Comparison of ENCODE assay signal across 14 mouse cellular contexts in the genomic region with DNA sequence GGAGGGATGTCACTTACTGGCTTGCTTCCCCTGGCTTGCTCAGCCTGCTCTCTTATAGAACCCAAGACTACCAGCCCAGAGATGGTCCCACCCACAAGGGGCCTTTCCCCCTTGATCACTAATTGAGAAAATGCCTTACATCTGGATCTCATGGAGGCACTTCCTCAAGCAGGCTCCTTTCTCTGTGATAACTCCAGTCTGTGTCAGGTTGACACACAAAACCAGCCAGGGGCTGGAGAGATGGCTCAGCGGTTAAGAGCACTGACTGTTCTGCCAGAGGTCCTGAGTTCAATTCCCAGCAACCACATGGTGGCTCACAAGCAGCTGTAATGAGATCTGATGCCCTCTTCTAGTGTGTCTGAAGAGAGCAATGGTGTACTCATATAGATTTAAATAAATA. TPM values are rescaled to one million over a fixed set of nuclear protein-coding genes. Genes with fewer than 3 reads are reported as not detected.
DNase-seq lines count a peak whose midpoint lies in the region; ATAC-seq and TF ChIP-seq lines count a peak whose summit lies in the region.
"Not testable (repeated sequence)": the region's sequence is repeated elsewhere in the genome, so short reads cannot be mapped to it uniquely, and the experiment has no call there.
"Had no signal": no experiment of that assay in that cellular context is flagged by ENCODE, and none has a peak within 500 bp of the region (broad histone marks: within the 10 kb centered on the region; RNA-seq: fewer than 3 reads in every experiment).

No protein-coding gene starts in this region.

- H3K27me3 ChIP-seq in MEL (ENCODE audit: control insufficient read depth in 1 of 2, insufficient read depth in 2 of 2, low read length in 2 of 2); embryonic facial prominence, embryonic 10.5 days (replicated peaks; ENCODE audit: low read depth, poor library complexity, severe bottlenecking); embryonic facial prominence, embryonic 11.5 days (ENCODE audit: control insufficient read depth, insufficient read depth, low read length): not testable (repeated sequence)

- DNase-seq in MEL (ENCODE audit: low read depth, low spot score) = not testable (repeated sequence)
- DNase-seq in embryonic facial prominence, embryonic 10.5 days (ENCODE audit: low spot score) = peak; percentile 56
- peak; percentile 57 for DNase-seq in embryonic facial prominence, embryonic 11.5 days (ENCODE audit: low spot score)
- DNase-seq in forelimb bud, embryonic 11.5 days (ENCODE audit: low read depth, low spot score) = peak; percentile 13

- WGBS in embryonic facial prominence, embryonic 10.5 days = 47% methylated on average over 1 of the region's 1 CpGs
- WGBS in embryonic facial prominence, embryonic 11.5 days = 44% methylated on average over 1 of the region's 1 CpGs

- not testable (repeated sequence) for TF ChIP-seq CTCF in MEL (IDR thresholded peaks at IDR 0.05 in 2 of 3, conservative IDR thresholded peaks at IDR 0.05 in 1 of 3; ENCODE audit: control insufficient read depth in 1 of 3, insufficient read depth in 1 of 3, low read depth in 2 of 3, low read length in 3 of 3, poor library complexity in 1 of 3, severe bottlenecking in 1 of 3)

- H3K27ac ChIP-seq in MEL (ENCODE audit: control insufficient read depth, low read depth, low read length); embryonic facial prominence, embryonic 10.5 days (replicated peaks); embryonic facial prominence, embryonic 11.5 days (replicated peaks; ENCODE audit: low read depth, low read length): not testable (repeated sequence)

- H3K36me3 ChIP-seq in MEL (ENCODE audit: control insufficient read depth in 1 of 2, insufficient read depth in 2 of 2, low read length in 2 of 2); embryonic facial prominence, embryonic 10.5 days (replicated peaks); embryonic facial prominence, embryonic 11.5 days (replicated peaks; ENCODE audit: control insufficient read depth, insufficient read depth, low read depth, low read length): not testable (repeated sequence)

- not testable (repeated sequence) for ATAC-seq in embryonic facial prominence, embryonic 11.5 days (replicated peaks; ENCODE audit: insufficient number of reproducible peaks, low FRiP score, low TSS enrichment, low read depth)

- H3K9me3 ChIP-seq in MEL (replicated peaks; ENCODE audit: insufficient read depth, low read length); embryonic facial prominence, embryonic 10.5 days; embryonic facial prominence, embryonic 11.5 days (replicated peaks; ENCODE audit: control insufficient read depth, low read length): not testable (repeated sequence)

- not testable (repeated sequence) for H3K4me3 ChIP-seq in MEL (ENCODE audit: control insufficient read depth in 1 of 2, insufficient read depth in 1 of 2, low read depth in 2 of 2, low read length in 2 of 2); embryonic facial prominence, embryonic 10.5 days; embryonic facial prominence, embryonic 11.5 days (ENCODE audit: low read depth, low read length)

- not testable (repeated sequence) for H3K4me2 ChIP-seq in embryonic facial prominence, embryonic 11.5 days (ENCODE audit: low read depth, low read length)

- not testable (repeated sequence) for H3K79me2 ChIP-seq in MEL (ENCODE audit: control insufficient read depth, insufficient read depth, low read length, poor library complexity)

- TF ChIP-seq POLR2A in MEL (IDR thresholded peaks at IDR 0.05; ENCODE audit: control insufficient read depth in 1 of 2, insufficient read depth in 1 of 2, low read depth in 1 of 2, low read length in 2 of 2, poor library complexity in 1 of 2) = not testable (repeated sequence)

- not testable (repeated sequence) for TF ChIP-seq RAD21 in MEL (IDR thresholded peaks at IDR 0.05; ENCODE audit: low read depth, low read length)

- not testable (repeated sequence) for TF ChIP-seq EP300 in MEL (IDR thresholded peaks at IDR 0.05; ENCODE audit: low read depth in 1 of 2, low read length in 2 of 2)

- H3K9ac ChIP-seq in MEL (ENCODE audit: control insufficient read depth, low read depth, low read length, poor library complexity, severe bottlenecking); embryonic facial prominence, embryonic 11.5 days (replicated peaks; ENCODE audit: low read length): not testable (repeated sequence)

- not testable (repeated sequence) for H3K4me1 ChIP-seq in MEL (ENCODE audit: control insufficient read depth in 1 of 2, insufficient read depth in 2 of 2, low read length in 2 of 2); embryonic facial prominence, embryonic 11.5 days (ENCODE audit: control insufficient read depth, insufficient read depth, low read length)
- H3K4me1 ChIP-seq in embryonic facial prominence, embryonic 10.5 days = peaks cover 25% of the 10 kb centered on the region

TF ChIP-seq in MEL, 35 proteins besides CTCF, POLR2A, EP300 and RAD21:
- 0 out of 2 replicates have a peak, but pooled peaks have one; percentile 16 for TF ChIP-seq TBP (IDR thresholded peaks at IDR 0.05; ENCODE audit: low read depth, low read length)

RNA-seq across cellular contexts. Expression of gene Fam151a, which starts 3.2 kb away (rescaled TPM):
- 0.08 and 0.10 TPM in 2 replicates for total RNA-seq in MEL (2012; rRNA removed)
- polyA plus RNA-seq in MEL (2012; ENCODE audit: insufficient read depth in 1 of 2, insufficient read length in 2 of 2, low read depth in 1 of 2, low replicate concordance in 2 of 2, missing spikeins in 1 of 2) = not detected
- polyA plus RNA-seq in embryonic facial prominence, embryonic 10.5 days (2016; fragmentation: Nextera tagmentation; extraction: Ambion mirVana) = 0.11 and 0.40 TPM in 2 replicates
- 0.15 TPM in 2 replicates for polyA plus RNA-seq in embryonic facial prominence, embryonic 11.5 days (2014; fragmentation: Nextera tagmentation; extraction: Ambion mirVana)
- total RNA-seq: adrenal gland, postnatal 14 days; G1E had no signal
- polyA plus RNA-seq: activated CD4-positive, CD25-positive, alpha-beta regulatory T cell, adult 4 months; adrenal gland, adult 2 months; brain, embryonic 14.5 days; C2C12; CD4-positive, CD25-positive, alpha-beta regulatory T cell, adult 4 months; cerebellum, adult 2 months; G1E; Patski had no signal

RNA-seq across cellular contexts. Expression of gene Mroh7, which starts 6.2 kb away (rescaled TPM):
- not detected in 2 replicates for total RNA-seq in MEL (2012; rRNA removed)
- polyA plus RNA-seq in MEL (2012; ENCODE audit: insufficient read depth in 1 of 2, insufficient read length in 2 of 2, low read depth in 1 of 2, low replicate concordance in 2 of 2, missing spikeins in 1 of 2) = under 1 TPM in 1 of 2 experiments, not detected in 1; 0.03 TPM
- 0.05 and 0.08 TPM in 2 replicates for polyA plus RNA-seq in embryonic facial prominence, embryonic 10.5 days (2016; fragmentation: Nextera tagmentation; extraction: Ambion mirVana)
- 0.11 TPM in 1 of 2 replicates, not detected in the other for polyA plus RNA-seq in embryonic facial prominence, embryonic 11.5 days (2014; fragmentation: Nextera tagmentation; extraction: Ambion mirVana)
- total RNA-seq: CH12.LX had no signal
- polyA plus RNA-seq: activated CD4-positive, CD25-positive, alpha-beta regulatory T cell, adult 4 months; C2C12; CD4-positive, CD25-positive, alpha-beta regulatory T cell, adult 4 months; G1E had no signal

RNA-seq across cellular contexts. Expression of gene Ttc4, which starts 58.1 kb away (rescaled TPM):
- 49.4 and 54.8 TPM in 2 replicates for total RNA-seq in MEL (2012; rRNA removed)
- polyA plus RNA-seq in MEL (2012; ENCODE audit: insufficient read depth in 1 of 2, insufficient read length in 2 of 2, low read depth in 1 of 2, low replicate concordance in 2 of 2, missing spikeins in 1 of 2) = 10 to 100 TPM in 1 of 2 experiments, not detected in 1; 54.8 TPM
- polyA plus RNA-seq in embryonic facial prominence, embryonic 10.5 days (2016; fragmentation: Nextera tagmentation; extraction: Ambion mirVana) = 107 and 117 TPM in 2 replicates
- 97.2 and 99.0 TPM in 2 replicates for polyA plus RNA-seq in embryonic facial prominence, embryonic 11.5 days (2014; fragmentation: Nextera tagmentation; extraction: Ambion mirVana)
